Mouse (Mus musculus) gastrocnemius, adult 18-20 months (tissue): ENCODE measurements around the gene Fam170b. TPM values are rescaled to one million over a fixed set of nuclear protein-coding genes. Genes with fewer than 3 reads are reported as not detected.

ENCODE experiments used
- DNase-seq: peaks from one replicate; pipeline ENCODE4 v3.0.0; 2021; ENCODE audit warnings: low spot score
- long read RNA-seq, 2 experiments: library from polyadenylated mRNA; stranded (forward); transcript quantifications; one replicate each; pipeline ENCODE4 v2.0.0; 2021
- total RNA-seq, 2 experiments: library from RNA; stranded (reverse); gene quantifications; 2 replicates each; pipeline ENCODE4 v1.2.3; 2021

Gene Fam170b
- total RNA-seq = not detected
- long read RNA-seq, experiment 1 = 0 reads
- long read RNA-seq, experiment 2 = 0 reads

DNA sequence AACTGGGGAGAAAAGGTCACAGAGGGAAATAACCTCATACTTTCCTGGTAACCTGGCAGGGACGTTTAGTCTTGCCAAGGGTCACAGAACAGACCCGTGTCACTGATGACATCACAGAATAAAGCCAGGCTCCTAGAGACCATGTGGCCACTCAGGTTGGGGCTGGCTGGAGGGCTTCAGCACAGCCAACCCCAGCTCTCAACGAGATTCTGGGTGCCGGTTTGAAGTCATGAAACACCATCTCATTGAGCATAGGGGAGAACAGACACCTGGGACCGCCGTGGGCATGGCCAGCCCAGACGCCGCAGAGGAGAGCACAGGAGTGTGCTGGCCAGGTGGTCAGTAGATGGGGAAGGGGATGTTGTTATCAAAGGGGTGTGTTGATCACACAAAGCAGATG, at the start of gene Fam170b:
Gene Fam170b (plus strand): TSS at position 116 of the 400 bp plus-strand sequence.
- DNase-seq = no peak

DNA sequence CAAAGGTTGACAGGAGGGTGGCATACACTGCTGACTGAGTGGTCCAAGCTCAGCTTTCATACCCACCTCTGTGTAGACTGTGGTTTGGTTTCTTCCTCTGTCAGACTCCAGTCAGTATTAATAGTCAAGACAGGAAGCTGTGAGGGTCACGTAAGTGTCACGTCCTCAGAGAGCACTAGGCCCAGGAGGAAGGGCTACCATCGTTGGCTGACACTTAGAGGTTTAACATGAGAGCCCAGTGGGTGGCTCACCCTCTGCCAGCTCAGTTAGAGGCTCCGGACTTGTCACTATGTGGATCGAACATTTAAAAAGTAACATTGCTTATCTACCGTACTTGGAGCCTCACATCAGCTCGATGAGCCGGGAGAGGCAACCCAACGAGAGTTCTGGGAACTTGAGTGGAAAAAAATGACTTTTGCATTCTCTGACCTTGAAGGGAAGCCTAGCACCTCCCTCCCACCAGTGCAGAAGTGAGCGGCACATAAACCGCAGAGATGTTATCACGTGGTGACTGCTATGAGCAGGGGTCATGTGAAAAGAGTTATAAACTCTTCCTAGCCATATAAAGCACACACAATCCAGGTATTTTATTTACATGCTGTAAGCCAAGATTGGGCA, 49.5 kb upstream of the Fam170b start:
- DNase-seq = no peak

DNA sequence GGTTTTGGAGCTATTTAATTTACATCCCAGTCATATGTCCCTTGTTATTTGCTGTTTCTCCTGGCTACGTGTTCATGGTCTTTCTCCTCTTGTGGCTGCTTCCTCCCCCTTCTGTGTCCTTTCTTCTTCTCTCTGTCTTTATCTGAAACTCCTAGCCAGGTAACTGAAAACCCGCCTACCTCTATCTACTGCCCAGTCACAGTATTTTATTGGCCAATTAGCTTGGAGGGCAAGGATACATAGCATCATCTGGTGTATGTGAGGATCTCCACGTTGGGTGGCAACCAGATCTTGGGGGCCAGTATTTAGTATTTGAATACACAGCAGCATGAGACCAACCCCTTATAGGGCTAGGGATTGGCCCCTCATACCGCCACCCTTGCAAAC, 49.0 kb upstream of the Fam170b start:
- no peak for DNase-seq

DNA sequence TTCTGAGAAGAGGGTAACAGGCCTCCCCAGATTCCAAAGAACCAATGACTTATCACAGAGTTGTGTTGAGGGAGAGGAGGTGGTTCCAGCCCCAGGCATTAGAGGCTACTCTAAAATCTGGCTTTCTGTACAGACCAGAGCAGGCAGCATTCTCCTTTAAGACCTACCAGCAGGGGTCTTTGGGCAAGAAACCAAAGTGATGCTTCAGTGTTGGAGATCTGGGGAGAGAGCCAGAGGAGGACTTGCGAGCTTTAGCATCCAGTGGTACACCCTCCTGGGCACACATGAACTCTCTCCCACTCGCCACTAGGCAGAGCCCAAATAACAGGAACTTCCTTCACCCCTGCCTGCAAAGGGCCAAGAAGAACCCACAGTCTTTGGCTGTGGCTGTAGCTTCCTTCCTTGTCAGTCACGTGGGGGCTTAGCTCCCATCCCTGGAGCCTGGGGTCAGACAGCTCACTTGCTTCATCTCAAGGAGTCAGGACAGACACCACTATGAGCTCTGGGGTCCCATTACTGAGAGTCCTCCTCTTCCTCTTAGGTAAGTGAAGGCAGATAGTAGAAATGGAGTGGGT, 48.1 kb upstream of the Fam170b start, which contains the start of gene Tmem273:
Gene Tmem273 (plus strand): TSS at position 408 of the 575 bp plus-strand sequence.
- DNase-seq = no peak

DNA sequence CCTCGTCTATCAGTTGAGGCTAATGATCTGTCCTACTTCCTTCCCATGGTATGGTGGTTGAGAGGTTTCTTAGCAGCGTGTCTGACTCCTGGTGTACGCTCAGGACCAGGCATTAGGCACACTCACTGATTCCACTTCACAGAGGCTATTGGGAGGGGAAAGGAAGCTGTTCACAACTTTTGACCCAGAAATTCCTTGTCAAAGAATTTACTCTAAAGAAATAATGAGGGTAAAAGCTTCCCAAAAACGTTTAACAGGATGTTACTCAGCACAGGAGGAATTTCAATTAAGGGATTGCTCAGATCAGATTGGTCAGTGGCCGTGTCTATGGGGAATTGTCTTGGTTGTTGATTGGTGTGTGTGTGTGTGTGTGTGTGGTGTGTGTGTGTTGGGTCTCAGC, 46.1 kb upstream of the Fam170b start:
- no peak for DNase-seq

DNA sequence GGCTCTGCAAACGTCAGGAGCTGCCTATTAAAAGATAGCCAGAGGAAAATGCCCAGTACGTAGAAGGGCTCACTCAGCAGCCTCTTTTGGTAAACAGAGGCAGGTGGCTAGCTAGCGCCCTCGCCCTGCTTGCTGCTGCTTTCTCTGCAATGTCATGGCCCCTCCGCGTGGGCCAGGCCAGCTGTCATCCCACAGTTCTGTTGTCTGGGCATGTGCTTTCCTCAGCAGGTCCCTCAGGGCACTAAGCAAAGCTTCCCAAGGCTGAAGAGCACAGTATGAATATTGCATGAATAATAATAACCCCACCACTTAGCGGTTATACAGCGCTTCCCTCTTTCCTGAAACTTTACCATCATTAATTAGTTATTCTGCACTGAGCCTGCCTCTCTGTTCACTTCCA, 37.4 kb upstream of the Fam170b start:
- DNase-seq = no peak

DNA sequence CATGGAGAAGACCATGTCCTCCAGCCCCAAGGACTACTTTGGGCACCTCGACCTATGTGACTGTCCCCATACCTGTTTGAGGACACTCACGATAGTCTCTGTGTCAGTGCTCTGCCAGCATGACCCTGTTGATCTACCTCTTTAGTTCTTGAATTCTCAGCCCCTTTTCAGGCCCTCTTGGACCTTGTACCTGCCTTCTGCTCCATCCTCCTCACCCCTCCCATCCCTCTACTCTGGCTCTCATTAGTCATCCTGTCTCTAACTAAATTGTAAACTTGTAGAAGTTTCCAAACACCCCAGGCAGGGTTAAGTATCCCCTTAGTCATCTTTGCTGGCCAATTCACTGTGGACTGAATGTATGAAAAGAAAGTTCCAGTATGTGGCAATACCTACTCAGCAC, 36.0 kb upstream of the Fam170b start:
- no peak for DNase-seq

DNA sequence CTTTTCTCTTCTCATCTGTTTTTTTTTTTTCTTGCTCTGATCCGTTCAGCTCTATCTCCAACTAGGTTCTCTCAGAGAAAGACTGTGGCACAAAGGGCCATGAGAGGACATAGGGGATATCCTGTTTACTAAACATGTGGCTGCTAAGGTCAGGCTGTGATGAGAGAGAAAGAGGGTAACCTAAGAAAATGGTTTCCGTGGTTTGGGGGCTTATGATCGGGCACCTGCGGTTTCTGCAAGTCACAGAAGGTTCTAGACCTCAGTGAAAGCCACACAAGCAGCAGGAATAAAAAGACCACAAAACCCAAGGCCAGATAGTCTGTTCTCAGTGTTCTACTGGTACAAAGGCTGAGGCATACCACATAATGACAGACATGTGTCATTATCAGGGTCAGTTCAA, 35.4 kb upstream of the Fam170b start:
- no peak for DNase-seq

DNA sequence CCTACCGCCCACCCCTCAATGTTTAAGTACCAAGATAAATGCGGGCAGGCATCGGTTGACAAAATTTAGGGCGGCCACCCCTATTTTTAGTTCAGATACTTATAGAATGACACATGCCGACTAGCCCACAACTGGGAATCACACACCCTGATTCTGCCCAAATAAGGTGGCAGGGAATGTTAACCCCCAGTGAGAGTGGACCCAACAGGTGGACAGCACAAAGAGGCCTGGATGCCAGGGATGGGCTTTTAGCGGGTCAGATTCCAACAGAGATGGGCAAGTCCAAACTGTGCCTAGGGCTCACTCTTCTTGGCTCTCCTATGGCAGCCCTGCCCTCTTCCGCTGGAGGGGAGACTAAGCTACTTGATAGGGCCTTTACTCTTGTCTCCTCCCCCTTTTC, 33.7 kb upstream of the Fam170b start:
- no peak for DNase-seq

DNA sequence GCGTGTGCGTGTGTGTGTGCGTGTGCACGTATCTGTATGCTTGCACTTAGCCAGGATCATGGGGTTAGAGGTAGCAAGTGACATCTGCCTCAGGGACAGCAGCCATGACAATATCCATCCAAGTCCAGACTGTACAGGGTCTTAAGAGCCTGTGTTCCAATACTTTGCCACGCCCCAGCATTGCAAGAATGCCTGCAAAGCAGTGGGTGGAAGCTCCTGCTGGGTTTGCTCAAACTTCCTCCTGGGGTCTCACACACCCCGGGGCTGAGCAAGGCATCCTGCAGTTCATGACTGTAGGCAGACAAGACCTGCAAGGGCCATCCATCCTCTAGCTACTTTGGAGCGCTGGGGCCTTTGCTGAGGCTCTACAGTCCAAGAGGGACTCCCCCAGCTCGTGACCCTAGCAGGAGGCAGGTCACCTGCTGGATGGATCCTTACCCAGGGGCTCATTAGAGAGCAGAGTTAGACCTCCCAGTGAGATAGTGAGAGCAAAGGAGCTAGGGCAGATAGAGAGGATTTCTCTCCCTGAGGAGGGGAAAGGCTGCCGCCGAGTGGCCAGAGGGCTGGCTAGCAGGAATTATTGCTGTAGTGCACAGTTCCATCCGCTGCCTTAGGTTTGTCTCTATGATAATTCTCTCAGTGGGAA, 32.6 kb upstream of the Fam170b start:
- DNase-seq = peak; percentile 10

DNA sequence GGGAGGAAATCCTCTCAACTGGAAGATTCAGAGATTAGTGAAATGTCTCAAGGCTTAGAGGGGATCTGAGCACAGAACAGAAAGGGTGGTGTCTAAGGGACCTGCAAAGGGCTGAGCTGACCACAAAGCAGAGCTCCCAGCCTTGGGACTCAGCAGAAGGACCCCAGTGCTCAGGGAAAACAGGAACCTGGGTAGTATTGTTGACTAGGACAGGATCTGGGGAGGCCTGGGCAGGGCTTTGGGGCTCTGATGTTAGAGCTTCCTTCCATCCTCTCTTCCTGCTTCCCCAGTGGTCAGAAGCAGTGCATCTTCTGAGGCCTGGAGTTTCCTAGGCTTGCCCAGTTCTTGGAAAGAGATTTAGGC, 32.1 kb upstream of the Fam170b start:
- DNase-seq = no peak

DNA sequence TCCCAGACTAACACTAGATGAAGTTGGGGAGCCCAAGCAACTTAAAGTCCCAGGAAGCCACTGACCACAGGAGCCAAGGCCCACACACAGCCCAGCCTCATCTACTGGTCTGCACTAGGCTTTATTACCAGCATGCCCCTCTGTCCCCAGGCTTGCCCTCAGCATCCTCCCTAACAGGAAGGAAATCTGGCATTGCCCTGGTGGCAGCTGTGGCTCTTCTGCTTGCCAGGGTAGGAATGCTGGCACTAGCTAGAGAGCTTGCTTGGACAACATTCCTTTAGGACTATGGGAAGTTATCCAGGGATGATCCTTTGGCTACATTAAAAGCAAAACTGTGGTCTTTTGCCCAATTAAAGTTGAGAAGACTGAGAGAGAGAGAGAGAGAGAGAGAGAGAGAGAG, 23.7 kb upstream of the Fam170b start:
- DNase-seq = no peak

DNA sequence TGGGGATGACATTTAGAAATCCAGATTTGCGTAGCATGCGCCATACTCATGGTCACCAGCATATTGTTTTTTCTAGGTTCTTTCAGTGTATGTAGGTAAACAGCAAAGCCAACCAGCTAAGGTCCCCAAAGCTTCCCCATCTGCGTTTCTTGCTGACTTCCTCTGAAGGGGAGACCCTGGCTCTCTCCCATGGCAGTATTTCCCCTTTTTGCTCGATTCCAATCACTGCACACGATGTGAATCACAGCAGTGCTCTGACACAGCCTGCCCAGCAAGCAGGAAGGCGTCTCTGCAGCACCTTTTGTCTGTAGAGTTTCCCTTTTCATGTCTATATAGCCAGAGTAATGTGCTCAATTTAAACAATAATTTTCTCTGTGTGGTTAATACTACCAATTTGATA, 21.3 kb upstream of the Fam170b start:
- no peak for DNase-seq

DNA sequence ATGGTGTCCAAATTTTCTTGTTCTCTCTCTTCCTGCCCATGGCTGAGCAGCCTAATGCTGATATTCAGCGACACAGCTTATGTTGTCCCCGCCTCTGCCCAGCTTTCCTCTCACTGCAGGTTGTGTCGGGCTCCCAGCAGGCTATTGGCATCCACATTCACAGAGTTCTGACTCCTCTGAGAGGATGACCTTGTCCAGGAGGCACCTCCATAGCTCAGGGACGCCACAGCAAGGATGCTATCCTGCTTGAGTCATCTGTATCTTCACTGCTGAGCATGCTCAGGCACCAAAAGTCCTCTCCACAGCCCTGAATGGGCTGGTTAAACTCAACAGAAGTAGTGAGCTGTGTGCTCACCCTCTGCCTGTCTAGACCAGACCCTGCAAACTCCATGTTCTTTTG, 18.8 kb upstream of the Fam170b start:
- no peak for DNase-seq

DNA sequence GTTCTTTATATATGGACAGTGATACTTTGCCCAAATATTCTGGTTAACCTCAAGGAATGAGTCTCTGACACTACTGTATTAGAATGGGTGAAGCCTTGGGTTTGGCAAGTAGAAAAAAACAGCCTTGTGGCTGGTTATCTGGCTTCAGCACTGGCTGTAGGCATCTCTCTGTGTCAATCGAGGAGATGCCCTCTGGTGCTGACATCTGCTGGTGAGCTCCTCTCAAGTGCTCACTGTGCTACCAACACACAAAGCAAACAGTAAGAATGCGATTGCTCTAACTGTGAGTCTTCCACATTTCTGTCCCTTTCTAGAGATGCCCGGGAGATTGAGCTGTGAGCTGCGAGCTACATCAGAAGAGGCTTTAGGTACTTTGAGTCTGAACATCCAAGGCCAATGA, 17.2 kb upstream of the Fam170b start:
- DNase-seq = no peak

DNA sequence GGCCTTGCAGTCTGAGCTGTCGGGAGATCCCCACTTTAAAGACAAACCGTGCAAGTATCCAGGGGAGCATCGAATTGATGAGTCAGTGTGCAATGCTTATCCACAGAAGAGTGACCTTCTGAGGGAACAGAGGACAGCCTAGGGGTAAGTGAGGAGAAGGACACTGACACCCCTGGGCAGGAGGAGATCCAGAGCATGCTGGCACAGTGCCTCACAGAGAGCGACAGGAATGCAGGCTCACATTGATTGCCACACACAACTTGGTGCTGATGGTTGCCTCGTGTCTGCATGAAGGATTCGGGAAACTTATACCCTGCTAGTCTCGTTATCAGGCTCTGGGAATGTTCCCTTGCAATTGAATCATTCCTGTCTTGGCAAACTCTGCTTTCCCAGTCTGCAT, 16.5 kb upstream of the Fam170b start:
- DNase-seq = no peak

DNA sequence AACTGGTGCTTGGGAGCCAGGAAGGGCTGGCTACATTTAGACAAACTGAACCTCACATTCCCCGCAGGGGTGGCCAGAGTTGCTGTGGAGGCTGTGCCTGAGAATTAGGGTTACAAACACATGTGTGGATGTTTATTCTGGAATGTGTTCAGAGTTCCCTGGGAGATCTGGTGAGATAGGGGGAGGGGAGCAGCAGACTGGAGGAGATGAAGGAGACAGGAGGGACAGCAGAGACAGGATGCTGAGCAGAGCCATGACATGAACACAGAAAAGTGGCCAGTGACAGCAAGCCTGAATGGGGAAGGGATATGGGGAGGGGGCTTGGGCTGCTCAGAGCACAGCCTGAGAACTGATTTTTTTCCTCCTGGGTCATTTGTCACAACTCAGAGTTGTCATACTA, 14.5 kb upstream of the Fam170b start:
- no peak for DNase-seq

DNA sequence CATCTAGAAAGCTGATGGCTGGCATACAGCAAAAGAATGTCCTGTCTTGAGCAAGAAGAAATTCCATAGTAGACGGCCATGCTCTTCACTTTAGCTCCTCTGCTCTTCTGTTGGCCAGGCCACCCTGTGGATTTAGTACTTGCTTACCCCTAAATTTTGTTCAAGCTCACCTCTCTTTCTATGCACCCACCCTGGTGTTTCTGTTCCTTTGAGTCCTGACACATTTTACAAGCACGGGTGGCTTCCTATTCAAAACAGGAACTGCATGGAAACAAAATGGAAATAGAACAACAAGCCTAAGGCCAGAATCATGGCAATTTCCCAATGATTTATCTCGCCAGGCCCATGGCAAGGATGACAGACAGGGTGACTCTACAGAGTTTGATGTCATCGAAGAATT, 10.9 kb upstream of the Fam170b start:
- DNase-seq = no peak

DNA sequence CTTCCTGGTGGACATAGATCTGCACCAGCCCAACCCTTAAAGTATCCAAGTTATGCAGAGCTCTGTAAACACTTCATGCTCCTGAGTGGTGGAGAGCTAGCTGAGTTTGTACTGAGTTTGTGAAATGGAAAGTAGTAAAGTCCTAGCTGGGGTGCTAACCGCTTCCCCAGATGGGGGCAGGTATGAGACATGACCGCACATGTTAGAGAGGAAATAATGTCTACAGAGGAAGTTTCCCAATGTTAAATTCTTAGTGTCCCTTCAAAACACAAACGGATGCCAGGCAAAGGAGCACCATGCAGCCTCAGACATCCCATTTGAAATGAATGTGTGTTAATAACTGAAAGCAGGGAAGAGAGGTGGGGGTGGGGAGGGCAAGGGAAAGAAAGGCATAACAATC, 9.9 kb upstream of the Fam170b start:
- no peak for DNase-seq

DNA sequence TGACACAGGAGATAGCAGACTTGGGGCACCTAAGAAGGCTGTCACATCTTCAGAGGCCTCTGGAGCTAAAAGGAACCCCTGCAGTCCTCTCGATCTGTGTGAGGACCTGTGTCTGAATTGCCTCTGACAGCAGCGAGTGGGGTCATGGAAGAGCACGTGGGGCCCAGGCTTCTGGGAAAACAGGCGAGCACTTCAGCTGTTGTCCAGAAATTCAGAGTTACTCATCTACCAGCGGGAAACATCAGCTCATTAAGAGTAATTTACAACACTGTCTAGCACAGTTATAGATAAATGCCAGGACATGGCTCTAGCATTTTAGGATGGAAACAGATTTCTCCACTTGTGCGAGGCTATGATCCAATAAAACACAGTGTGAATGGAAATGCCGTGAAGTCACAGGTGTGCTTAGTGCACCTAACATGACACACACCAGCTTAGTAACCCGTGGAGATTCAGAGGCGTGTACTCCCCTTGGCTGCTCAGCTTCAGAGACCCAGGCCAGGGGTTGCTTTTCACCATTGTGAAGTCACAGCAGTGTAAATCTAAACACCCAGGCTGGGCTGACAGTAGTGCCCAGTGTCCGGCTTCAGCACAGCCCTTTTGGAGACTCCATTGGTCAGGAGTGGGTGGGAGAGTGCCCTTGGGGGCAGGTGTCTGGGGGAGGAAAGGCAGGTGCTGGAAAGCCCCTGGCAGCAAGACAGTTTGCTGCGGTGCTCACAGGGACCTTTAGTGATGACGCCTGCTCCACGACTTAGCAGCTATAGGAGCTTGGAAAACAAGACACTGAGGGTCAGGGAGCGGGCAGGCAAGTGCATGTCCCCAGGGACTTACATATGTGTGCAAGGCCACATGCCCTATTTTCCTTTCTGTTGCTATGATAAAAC, 9.3 kb upstream of the Fam170b start:
- no peak for DNase-seq

DNA sequence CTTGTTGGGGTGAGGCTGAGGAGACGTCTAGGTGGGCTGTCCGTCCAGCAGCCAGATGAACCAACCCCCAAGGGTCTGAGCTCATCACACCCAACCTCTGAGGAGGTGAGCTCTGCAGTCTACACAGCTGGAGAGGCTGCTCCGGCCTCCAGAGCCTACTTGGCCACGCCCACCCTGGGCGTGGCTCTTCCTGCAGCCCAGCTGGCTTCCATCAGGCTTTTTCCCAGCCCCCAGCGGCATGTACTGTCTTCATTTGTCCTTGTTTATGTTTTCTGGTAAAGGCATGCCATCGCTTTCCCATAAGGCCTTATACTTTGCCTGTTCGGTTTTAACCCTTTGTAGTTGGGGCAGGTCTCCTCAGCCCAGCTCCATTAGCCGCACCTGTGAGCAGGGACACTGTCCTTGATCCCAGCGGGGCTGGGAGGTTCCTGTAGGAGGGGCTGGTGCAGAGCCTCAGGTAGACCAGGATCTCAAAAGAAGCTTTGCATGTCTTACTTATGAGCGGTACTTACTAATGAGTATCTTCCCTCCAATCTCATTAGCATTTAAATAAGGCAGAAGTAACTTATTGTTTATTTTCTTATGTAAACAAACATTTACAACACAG, 8.2 kb upstream of the Fam170b start:
- peak; percentile 25 for DNase-seq

DNA sequence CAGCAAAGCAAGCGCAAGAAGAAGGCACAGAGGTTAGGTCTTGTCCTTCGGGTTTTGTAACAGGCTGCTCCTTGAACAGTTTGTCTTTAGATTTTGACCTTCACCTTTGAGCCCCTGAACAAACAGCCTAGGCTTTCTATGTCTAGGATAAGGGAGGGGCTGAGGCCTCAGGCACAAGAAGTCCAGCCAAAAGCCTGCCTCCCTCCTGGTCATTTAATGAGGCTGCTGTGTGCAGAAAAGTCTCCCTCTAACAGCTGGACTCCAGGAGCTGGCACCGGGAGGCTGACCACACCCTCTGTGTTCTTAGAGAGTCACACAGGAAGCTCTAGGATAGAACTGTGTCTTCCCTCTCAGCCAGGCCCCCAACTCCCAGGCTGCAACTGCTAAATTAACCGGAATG, 6.6 kb upstream of the Fam170b start:
- peak; percentile 73 for DNase-seq
